Mouse (Mus musculus): ENCODE results near the gene Gm20481. TPM values are rescaled to one million over a fixed set of nuclear protein-coding genes. Genes with fewer than 3 reads are reported as not detected.
"Not testable (repeated sequence)": the region's sequence is repeated elsewhere in the genome, so short reads cannot be mapped to it uniquely, and the experiment has no call there.

Gene Gm20481
- not detected for polyA plus RNA-seq (2012; fragmentation: generic; extraction: Trizol)

GRCm38 (mm10) chr17:34969822-34970221 is at the start of gene Gm20481:
Gene Gm20481 (plus strand): TSS chr17:34969912.
- not testable (repeated sequence) for H3ac ChIP-seq (ENCODE audit: control insufficient read depth, insufficient read length); H3K27me3 ChIP-seq (ENCODE audit: control insufficient read depth, insufficient read depth, insufficient read length); H3K4me3 ChIP-seq; H3K36me3 ChIP-seq (ENCODE audit: control insufficient read depth, insufficient read depth); H3K4me2 ChIP-seq (ENCODE audit: low read depth); H3K79me2 ChIP-seq (ENCODE audit: control insufficient read depth, insufficient read depth)

GRCm38 (mm10) chr17:34922939-34923338 is 46.8 kb upstream of the Gm20481 start:
- TF ChIP-seq REST (IDR thresholded peaks at IDR 0.05; ENCODE audit: insufficient read depth, insufficient read length), result no peak
- TF ChIP-seq MAX (IDR thresholded peaks at IDR 0.05; ENCODE audit: low read depth), result no peak
- TF ChIP-seq POLR2AphosphoS2 (IDR thresholded peaks at IDR 0.05; ENCODE audit: insufficient read length, low read depth), result no peak
- no peak for TF ChIP-seq MYOG (IDR thresholded peaks at IDR 0.05; ENCODE audit: control insufficient read depth in 1 of 3, insufficient read depth in 1 of 3, insufficient read length in 2 of 3, low read depth in 2 of 3)
- no peak for TF ChIP-seq TCF12 (IDR thresholded peaks at IDR 0.05; ENCODE audit: insufficient read depth, poor library complexity, severe bottlenecking)
- no peak for TF ChIP-seq POLR2A (IDR thresholded peaks at IDR 0.05; ENCODE audit: insufficient read length, low read depth)
- no peak for TF ChIP-seq E2F4 (IDR thresholded peaks at IDR 0.05; ENCODE audit: insufficient read depth)
- no peak for TF ChIP-seq CEBPB (IDR thresholded peaks at IDR 0.05; ENCODE audit: insufficient read depth, poor library complexity, severe bottlenecking)
- no peak for TF ChIP-seq USF1 (IDR thresholded peaks at IDR 0.05; ENCODE audit: low read depth)
- no peak for TF ChIP-seq MYOD1 (IDR thresholded peaks at IDR 0.05; ENCODE audit: control insufficient read depth in 1 of 3, insufficient read length in 2 of 3, low read depth in 2 of 3)
- TF ChIP-seq SRF (IDR thresholded peaks at IDR 0.05; ENCODE audit: control insufficient read depth, insufficient read length, low read depth), result no peak
- no peak for TF ChIP-seq TCF3 (IDR thresholded peaks at IDR 0.05; ENCODE audit: insufficient read length, low read depth)

GRCm38 (mm10) chr17:34924258-34924657 is 45.5 kb upstream of the Gm20481 start:
- Histone ChIP-seq H3K36me3 (ENCODE audit: control insufficient read depth, insufficient read depth) (no peaks in the 10 kb centered on the region), H3K27me3 (ENCODE audit: control insufficient read depth, insufficient read depth, insufficient read length) (no peaks in the 10 kb centered on the region), H3K79me2 (ENCODE audit: control insufficient read depth, insufficient read depth) (no peaks in the 10 kb centered on the region), H3K4me2 (ENCODE audit: low read depth) (no peak overlapping the region), H3K4me3 (no peak overlapping the region), H3ac (ENCODE audit: control insufficient read depth, insufficient read length) (no peak overlapping the region)
- TF ChIP-seq MYOD1 (IDR thresholded peaks at IDR 0.05; ENCODE audit: control insufficient read depth in 1 of 3, insufficient read length in 2 of 3, low read depth in 2 of 3), result no peak
- TF ChIP-seq MYOG (IDR thresholded peaks at IDR 0.05; ENCODE audit: control insufficient read depth in 1 of 3, insufficient read depth in 1 of 3, insufficient read length in 2 of 3, low read depth in 2 of 3), result no peak
- no peak for TF ChIP-seq MAX (IDR thresholded peaks at IDR 0.05; ENCODE audit: low read depth)
- TF ChIP-seq REST (IDR thresholded peaks at IDR 0.05; ENCODE audit: insufficient read depth, insufficient read length), result no peak
- TF ChIP-seq CEBPB (IDR thresholded peaks at IDR 0.05; ENCODE audit: insufficient read depth, poor library complexity, severe bottlenecking), result no peak
- TF ChIP-seq USF1 (IDR thresholded peaks at IDR 0.05; ENCODE audit: low read depth), result no peak
- no peak for TF ChIP-seq POLR2A (IDR thresholded peaks at IDR 0.05; ENCODE audit: insufficient read length, low read depth)
- TF ChIP-seq TCF12 (IDR thresholded peaks at IDR 0.05; ENCODE audit: insufficient read depth, poor library complexity, severe bottlenecking), result no peak
- TF ChIP-seq SRF (IDR thresholded peaks at IDR 0.05; ENCODE audit: control insufficient read depth, insufficient read length, low read depth), result no peak
- TF ChIP-seq E2F4 (IDR thresholded peaks at IDR 0.05; ENCODE audit: insufficient read depth), result no peak
- no peak for TF ChIP-seq POLR2AphosphoS2 (IDR thresholded peaks at IDR 0.05; ENCODE audit: insufficient read length, low read depth)
- no peak for TF ChIP-seq TCF3 (IDR thresholded peaks at IDR 0.05; ENCODE audit: insufficient read length, low read depth)

More at GRCm38 (mm10) chr17:34922939-34923338, 46.8 kb upstream of the Gm20481 start:
- Histone ChIP-seq H3K4me3 (no peak overlapping the region), H3K36me3 (ENCODE audit: control insufficient read depth, insufficient read depth) (no peaks in the 10 kb centered on the region), H3K4me2 (ENCODE audit: low read depth) (no peak overlapping the region), H3K79me2 (ENCODE audit: control insufficient read depth, insufficient read depth) (no peaks in the 10 kb centered on the region), H3ac (ENCODE audit: control insufficient read depth, insufficient read length) (no peak overlapping the region), H3K27me3 (ENCODE audit: control insufficient read depth, insufficient read depth, insufficient read length) (no peaks in the 10 kb centered on the region)

GRCm38 (mm10) chr17:34927306-34928019 is 42.2 kb upstream of the Gm20481 start:
- TF ChIP-seq SRF (IDR thresholded peaks at IDR 0.05; ENCODE audit: control insufficient read depth, insufficient read length, low read depth) (no peak), POLR2A (IDR thresholded peaks at IDR 0.05; ENCODE audit: insufficient read length, low read depth) (no peak), REST (IDR thresholded peaks at IDR 0.05; ENCODE audit: insufficient read depth, insufficient read length) (no peak), TCF3 (IDR thresholded peaks at IDR 0.05; ENCODE audit: insufficient read length, low read depth) (no peak), USF1 (IDR thresholded peaks at IDR 0.05; ENCODE audit: low read depth) (no peak), MYOD1 (IDR thresholded peaks at IDR 0.05; ENCODE audit: control insufficient read depth in 1 of 3, insufficient read length in 2 of 3, low read depth in 2 of 3) (no peak), CEBPB (IDR thresholded peaks at IDR 0.05; ENCODE audit: insufficient read depth, poor library complexity, severe bottlenecking) (no peak), TCF12 (IDR thresholded peaks at IDR 0.05; ENCODE audit: insufficient read depth, poor library complexity, severe bottlenecking) (no peak), MAX (IDR thresholded peaks at IDR 0.05; ENCODE audit: low read depth) (no peak), MYOG (IDR thresholded peaks at IDR 0.05; ENCODE audit: control insufficient read depth in 1 of 3, insufficient read depth in 1 of 3, insufficient read length in 2 of 3, low read depth in 2 of 3) (no peak), POLR2AphosphoS2 (IDR thresholded peaks at IDR 0.05; ENCODE audit: insufficient read length, low read depth) (no peak), E2F4 (IDR thresholded peaks at IDR 0.05; ENCODE audit: insufficient read depth) (no peak)
- Histone ChIP-seq H3K27me3 (ENCODE audit: control insufficient read depth, insufficient read depth, insufficient read length) (no peaks in the 10 kb centered on the region), H3K36me3 (ENCODE audit: control insufficient read depth, insufficient read depth) (no peaks in the 10 kb centered on the region), H3K4me3 (no peak overlapping the region), H3K4me2 (ENCODE audit: low read depth) (no peak overlapping the region), H3K79me2 (ENCODE audit: control insufficient read depth, insufficient read depth) (no peaks in the 10 kb centered on the region), H3ac (ENCODE audit: control insufficient read depth, insufficient read length) (no peak overlapping the region)

- TF ChIP-seq E2F4 (IDR thresholded peaks at IDR 0.05; ENCODE audit: insufficient read depth) (no peak), REST (IDR thresholded peaks at IDR 0.05; ENCODE audit: insufficient read depth, insufficient read length) (no peak), POLR2A (IDR thresholded peaks at IDR 0.05; ENCODE audit: insufficient read length, low read depth) (no peak), TCF12 (IDR thresholded peaks at IDR 0.05; ENCODE audit: insufficient read depth, poor library complexity, severe bottlenecking) (no peak), MYOD1 (IDR thresholded peaks at IDR 0.05; ENCODE audit: control insufficient read depth in 1 of 3, insufficient read length in 2 of 3, low read depth in 2 of 3) (no peak), POLR2AphosphoS2 (IDR thresholded peaks at IDR 0.05; ENCODE audit: insufficient read length, low read depth) (no peak), SRF (IDR thresholded peaks at IDR 0.05; ENCODE audit: control insufficient read depth, insufficient read length, low read depth) (no peak), USF1 (IDR thresholded peaks at IDR 0.05; ENCODE audit: low read depth) (no peak), MYOG (IDR thresholded peaks at IDR 0.05; ENCODE audit: control insufficient read depth in 1 of 3, insufficient read depth in 1 of 3, insufficient read length in 2 of 3, low read depth in 2 of 3) (no peak)
- no peaks in the 10 kb centered on the region for H3K27me3 ChIP-seq (ENCODE audit: control insufficient read depth, insufficient read depth, insufficient read length)
- no peak overlapping the region for H3K4me3 ChIP-seq
- H3K4me2 ChIP-seq (ENCODE audit: low read depth), result no peak overlapping the region
- no peak overlapping the region for H3ac ChIP-seq (ENCODE audit: control insufficient read depth, insufficient read length)
- H3K79me2 ChIP-seq (ENCODE audit: control insufficient read depth, insufficient read depth), result no peaks in the 10 kb centered on the region
- H3K36me3 ChIP-seq (ENCODE audit: control insufficient read depth, insufficient read depth), result no peaks in the 10 kb centered on the region
Measured at GRCm38 (mm10) chr17:34928841-34929240, 40.9 kb upstream of the Gm20481 start.

Data from myocyte (in vitro differentiated cells).